Mouse (Mus musculus): Measurements from ENCODE around the gene 1700013F07Rik. TPM values are rescaled to one million over a fixed set of nuclear protein-coding genes. Genes with fewer than 3 reads are reported as not detected.
A peak's percentile ranks its signal among the peaks of the same experiment; 100 is the strongest.

1700013F07Rik gene
- polyA plus RNA-seq, 1 experiment from 2014 or later = not detected

GRCm38 (mm10) chr3:108508745-108509474 lies 25.0 kb upstream of the 1700013F07Rik start:
- WGBS (ENCODE audit: insufficient replicate concordance) = 36% methylated on average over 4 of the region's 4 CpGs
- H3K9ac ChIP-seq (ENCODE audit: low read depth, low read length) = no peak overlapping the region
- peak overlapping the region; percentile 10; the same call in 1 of the 2 replicates for H3K4me2 ChIP-seq (ENCODE audit: low read depth, low read length)
- H3K27ac ChIP-seq (ENCODE audit: low read length) = peak overlapping the region; percentile 67
- H3K4me1 ChIP-seq (ENCODE audit: control insufficient read depth, low read depth, low read length) = peaks cover 4% of the 10 kb centered on the region
- H3K36me3 ChIP-seq (ENCODE audit: control insufficient read depth, insufficient read depth) = no peaks in the 10 kb centered on the region
- no peaks in the 10 kb centered on the region for H3K9me3 ChIP-seq (replicated peaks; ENCODE audit: control insufficient read depth, low read length)
- H3K27me3 ChIP-seq (ENCODE audit: control insufficient read depth, insufficient read depth, low read depth, low read length) = no peaks in the 10 kb centered on the region
- ATAC-seq (ENCODE audit: low read depth) = peak; percentile 99
- no peak overlapping the region for H3K4me3 ChIP-seq (ENCODE audit: low read depth, low read length)

- no peaks in the 10 kb centered on the region for H3K36me3 ChIP-seq (ENCODE audit: control insufficient read depth, insufficient read depth)
- no peak for ATAC-seq (ENCODE audit: low read depth)
- no peak overlapping the region for H3K27ac ChIP-seq (ENCODE audit: low read length)
- H3K9ac ChIP-seq (ENCODE audit: low read depth, low read length) = no peak overlapping the region
- H3K9me3 ChIP-seq (replicated peaks; ENCODE audit: control insufficient read depth, low read length) = no peaks in the 10 kb centered on the region
- no peak overlapping the region for H3K4me3 ChIP-seq (ENCODE audit: low read depth, low read length)
- WGBS (ENCODE audit: insufficient replicate concordance) = 43% methylated on average over 1 of the region's 2 CpGs
- H3K27me3 ChIP-seq (ENCODE audit: control insufficient read depth, insufficient read depth, low read depth, low read length) = no peaks in the 10 kb centered on the region
- no peak overlapping the region for H3K4me2 ChIP-seq (ENCODE audit: low read depth, low read length)
- peaks cover 4% of the 10 kb centered on the region for H3K4me1 ChIP-seq (ENCODE audit: control insufficient read depth, low read depth, low read length)
These were observed 23.8 kb upstream of the 1700013F07Rik start for GRCm38 (mm10) chr3:108510156-108510555.

GRCm38 (mm10) chr3:108510716-108511483 lies 23.1 kb upstream of the 1700013F07Rik start:
- Histone ChIP-seq H3K9ac (ENCODE audit: low read depth, low read length) (no peak overlapping the region), H3K4me3 (ENCODE audit: low read depth, low read length) (no peak overlapping the region), H3K4me2 (ENCODE audit: low read depth, low read length) (no peak overlapping the region), H3K27ac (ENCODE audit: low read length) (no peak overlapping the region), H3K4me1 (ENCODE audit: control insufficient read depth, low read depth, low read length) (peaks cover 4% of the 10 kb centered on the region), H3K27me3 (ENCODE audit: control insufficient read depth, insufficient read depth, low read depth, low read length) (no peaks in the 10 kb centered on the region), H3K9me3 (replicated peaks; ENCODE audit: control insufficient read depth, low read length) (no peaks in the 10 kb centered on the region), H3K36me3 (ENCODE audit: control insufficient read depth, insufficient read depth) (no peaks in the 10 kb centered on the region)
- no peak for ATAC-seq (ENCODE audit: low read depth)
- 35% methylated on average over 9 of the region's 9 CpGs for WGBS (ENCODE audit: insufficient replicate concordance)

- no peaks in the 10 kb centered on the region for H3K27me3 ChIP-seq (ENCODE audit: control insufficient read depth, insufficient read depth, low read depth, low read length)
- H3K36me3 ChIP-seq (ENCODE audit: control insufficient read depth, insufficient read depth) = no peaks in the 10 kb centered on the region
- no peaks in the 10 kb centered on the region for H3K9me3 ChIP-seq (replicated peaks; ENCODE audit: control insufficient read depth, low read length)
- 57% methylated on average over 3 of the region's 3 CpGs for WGBS (ENCODE audit: insufficient replicate concordance)
- no peak overlapping the region for H3K9ac ChIP-seq (ENCODE audit: low read depth, low read length)
- no peak overlapping the region for H3K4me3 ChIP-seq (ENCODE audit: low read depth, low read length)
- H3K27ac ChIP-seq (ENCODE audit: low read length) = no peak overlapping the region
- no peak overlapping the region for H3K4me2 ChIP-seq (ENCODE audit: low read depth, low read length)
- H3K4me1 ChIP-seq (ENCODE audit: control insufficient read depth, low read depth, low read length) = peaks cover 4% of the 10 kb centered on the region
- ATAC-seq (ENCODE audit: low read depth) = no peak
These were observed 20.5 kb upstream of the 1700013F07Rik start for GRCm38 (mm10) chr3:108513465-108513864.

- Histone ChIP-seq H3K9me3 (replicated peaks; ENCODE audit: control insufficient read depth, low read length) (no peaks in the 10 kb centered on the region), H3K9ac (ENCODE audit: low read depth, low read length) (no peak overlapping the region), H3K36me3 (ENCODE audit: control insufficient read depth, insufficient read depth) (no peaks in the 10 kb centered on the region), H3K4me2 (ENCODE audit: low read depth, low read length) (no peak overlapping the region), H3K27me3 (ENCODE audit: control insufficient read depth, insufficient read depth, low read depth, low read length) (no peaks in the 10 kb centered on the region), H3K4me1 (ENCODE audit: control insufficient read depth, low read depth, low read length) (no peaks in the 10 kb centered on the region), H3K4me3 (ENCODE audit: low read depth, low read length) (no peak overlapping the region), H3K27ac (ENCODE audit: low read length) (no peak overlapping the region)
- WGBS (ENCODE audit: insufficient replicate concordance) = 47% methylated on average over 4 of the region's 4 CpGs
- no peak for ATAC-seq (ENCODE audit: low read depth)
These were observed 15.7 kb upstream of the 1700013F07Rik start for GRCm38 (mm10) chr3:108518276-108518675.

GRCm38 (mm10) chr3:108523415-108523814 lies 10.5 kb upstream of the 1700013F07Rik start:
- ATAC-seq (ENCODE audit: low read depth) = no peak
- no peaks in the 10 kb centered on the region for H3K36me3 ChIP-seq (ENCODE audit: control insufficient read depth, insufficient read depth)
- 48% methylated on average over 4 of the region's 4 CpGs for WGBS (ENCODE audit: insufficient replicate concordance)
- no peak overlapping the region for H3K4me2 ChIP-seq (ENCODE audit: low read depth, low read length)
- H3K4me1 ChIP-seq (ENCODE audit: control insufficient read depth, low read depth, low read length) = no peaks in the 10 kb centered on the region
- no peak overlapping the region for H3K27ac ChIP-seq (ENCODE audit: low read length)
- H3K9ac ChIP-seq (ENCODE audit: low read depth, low read length) = no peak overlapping the region
- no peak overlapping the region for H3K4me3 ChIP-seq (ENCODE audit: low read depth, low read length)
- no peaks in the 10 kb centered on the region for H3K9me3 ChIP-seq (replicated peaks; ENCODE audit: control insufficient read depth, low read length)
- H3K27me3 ChIP-seq (ENCODE audit: control insufficient read depth, insufficient read depth, low read depth, low read length) = no peaks in the 10 kb centered on the region

- Histone ChIP-seq H3K4me3 (ENCODE audit: low read depth, low read length) (no peak overlapping the region), H3K36me3 (ENCODE audit: control insufficient read depth, insufficient read depth) (no peaks in the 10 kb centered on the region), H3K9me3 (replicated peaks; ENCODE audit: control insufficient read depth, low read length) (no peaks in the 10 kb centered on the region), H3K4me2 (ENCODE audit: low read depth, low read length) (no peak overlapping the region), H3K4me1 (ENCODE audit: control insufficient read depth, low read depth, low read length) (no peaks in the 10 kb centered on the region), H3K27ac (ENCODE audit: low read length) (no peak overlapping the region), H3K27me3 (ENCODE audit: control insufficient read depth, insufficient read depth, low read depth, low read length) (no peaks in the 10 kb centered on the region), H3K9ac (ENCODE audit: low read depth, low read length) (no peak overlapping the region)
- no peak for ATAC-seq (ENCODE audit: low read depth)
- WGBS (ENCODE audit: insufficient replicate concordance) = 70% methylated on average over 8 of the region's 8 CpGs
These were observed 5.5 kb upstream of the 1700013F07Rik start for GRCm38 (mm10) chr3:108528489-108528888.

- Histone ChIP-seq H3K27ac (ENCODE audit: low read length) (no peak overlapping the region), H3K9me3 (replicated peaks; ENCODE audit: control insufficient read depth, low read length) (no peaks in the 10 kb centered on the region), H3K4me1 (ENCODE audit: control insufficient read depth, low read depth, low read length) (peaks cover 7% of the 10 kb centered on the region), H3K9ac (ENCODE audit: low read depth, low read length) (no peak overlapping the region), H3K27me3 (ENCODE audit: control insufficient read depth, insufficient read depth, low read depth, low read length) (peaks cover 25% of the 10 kb centered on the region), H3K36me3 (ENCODE audit: control insufficient read depth, insufficient read depth) (no peaks in the 10 kb centered on the region), H3K4me2 (ENCODE audit: low read depth, low read length) (no peak overlapping the region), H3K4me3 (ENCODE audit: low read depth, low read length) (no peak overlapping the region)
- peak; percentile 76; the same call in 1 of the 2 replicates for ATAC-seq (ENCODE audit: low read depth)
- WGBS (ENCODE audit: insufficient replicate concordance) = 41% methylated on average over 9 of the region's 9 CpGs
These were observed 650 bp upstream of the 1700013F07Rik start for GRCm38 (mm10) chr3:108533114-108533885.

Measured in liver, embryonic 16.5 days (tissue).